Mouse (Mus musculus) retina, adult 2 months (tissue): ENCODE measurements around the gene 1700011M02Rik.
"Not testable (repeated sequence)": the region's sequence is repeated elsewhere in the genome, so short reads cannot be mapped to it uniquely, and the experiment has no call there.

Experiments
- DNase-seq: peaks from one replicate; pipeline ENCODE4 v3.0.0-alpha.2; 2012; ENCODE audit warnings: low read depth, low spot score

The 1700011M02Rik gene

DNA sequence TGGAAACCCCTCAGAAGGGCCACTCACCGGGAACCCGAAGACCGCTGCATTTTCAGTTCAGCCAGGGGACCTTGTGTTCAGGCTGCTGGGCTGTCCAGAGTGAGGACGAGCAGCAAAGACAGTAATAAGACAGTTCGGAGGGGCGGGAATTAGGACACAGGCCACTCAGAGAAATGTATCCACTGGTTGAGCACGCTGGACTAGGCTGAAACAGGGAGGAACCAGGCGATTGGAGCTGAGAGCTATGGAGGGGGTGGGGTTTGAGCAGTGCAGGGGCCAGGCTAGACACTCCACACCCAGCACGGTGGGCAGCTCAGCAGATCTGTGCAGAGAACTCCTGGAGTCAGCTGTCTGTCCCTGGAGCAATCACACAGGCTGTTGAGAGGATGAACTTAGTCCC lies at the start of gene 1700011M02Rik, which contains the start of gene Dmrtc1a:
Gene 1700011M02Rik (plus strand): TSS at position 319 of the 400 bp plus-strand sequence.
Gene Dmrtc1a (minus strand): TSS at position 101 of the 400 bp plus-strand sequence.
- DNase-seq = not testable (repeated sequence)

GRCm38 (mm10) chrX:102867871-102868270 lies 40.8 kb upstream of the 1700011M02Rik start, which contains the start of gene 1700031F05Rik:
TSS of gene 1700031F05Rik (minus strand) at chrX:102867971.
- DNase-seq = no peak

DNA sequence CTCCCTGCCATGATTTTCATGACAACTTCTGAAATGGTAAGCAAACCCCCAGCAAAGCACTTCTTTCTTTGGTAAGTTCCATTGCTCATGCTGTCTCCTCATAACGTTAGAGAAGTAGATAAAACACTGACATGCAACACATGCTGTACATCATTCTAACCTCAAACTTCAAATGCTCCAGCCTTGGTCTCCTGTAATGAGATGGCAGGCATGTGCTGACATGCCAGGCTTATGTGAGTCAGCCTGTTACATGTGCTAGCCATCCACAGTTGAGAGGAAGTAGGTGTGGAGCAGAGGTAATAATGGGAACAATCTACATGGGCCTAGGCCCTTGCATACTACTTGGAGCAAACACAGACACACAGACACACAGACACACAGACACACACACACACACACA lies 6.1 kb downstream of the 1700011M02Rik start:
- DNase-seq = not testable (repeated sequence)

DNA sequence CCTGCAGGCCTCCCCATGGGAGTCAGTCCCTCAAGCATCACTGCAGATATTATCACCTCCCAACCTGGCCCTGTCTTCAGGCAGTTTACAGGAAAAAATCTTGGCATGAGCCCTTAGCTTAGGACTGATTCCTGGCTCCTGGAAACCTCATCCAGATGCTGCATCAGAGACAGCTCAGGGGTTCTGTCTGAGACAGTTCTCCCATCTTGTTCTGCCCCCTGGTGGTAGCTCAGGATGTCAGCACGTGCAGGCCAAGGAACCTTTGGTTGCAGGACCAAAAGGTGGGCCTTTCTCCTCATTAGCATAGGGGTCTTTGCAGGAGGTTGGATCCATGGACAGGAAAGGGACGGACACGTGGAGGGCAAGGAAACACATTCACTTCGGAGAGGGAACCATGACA lies 18.0 kb downstream of the 1700011M02Rik start:
- not testable (repeated sequence) for DNase-seq

GRCm38 (mm10) chrX:102928072-102928471 lies 19.4 kb downstream of the 1700011M02Rik start, which contains the start of gene 1700018G05Rik:
TSS of gene 1700018G05Rik (plus strand) at chrX:102928372.
- DNase-seq = not testable (repeated sequence)

- no peak for DNase-seq
Measured at GRCm38 (mm10) chrX:102932992-102933570, 24.4 kb downstream of the 1700011M02Rik start.

- DNase-seq = no peak
Measured at GRCm38 (mm10) chrX:102933571-102934394, 25.1 kb downstream of the 1700011M02Rik start.

DNA sequence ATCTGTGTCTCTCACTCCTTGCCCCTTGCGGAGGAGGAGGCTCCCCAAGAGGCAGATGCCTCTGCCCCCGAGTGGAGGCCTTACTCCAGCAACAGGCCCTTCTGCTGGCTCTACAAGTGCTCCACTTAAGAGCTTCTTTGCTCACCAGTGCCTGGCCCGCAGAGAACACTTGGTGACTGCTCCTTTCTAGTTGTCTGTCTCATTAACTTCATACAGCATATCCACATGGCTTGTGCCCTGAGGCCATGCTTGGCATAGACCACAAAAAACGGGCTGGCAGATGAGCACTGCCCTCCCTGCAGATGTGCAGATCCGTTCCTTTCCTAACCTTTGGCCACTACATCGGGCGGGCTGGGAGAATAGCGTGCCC lies 25.7 kb downstream of the 1700011M02Rik start:
- no peak for DNase-seq

DNA sequence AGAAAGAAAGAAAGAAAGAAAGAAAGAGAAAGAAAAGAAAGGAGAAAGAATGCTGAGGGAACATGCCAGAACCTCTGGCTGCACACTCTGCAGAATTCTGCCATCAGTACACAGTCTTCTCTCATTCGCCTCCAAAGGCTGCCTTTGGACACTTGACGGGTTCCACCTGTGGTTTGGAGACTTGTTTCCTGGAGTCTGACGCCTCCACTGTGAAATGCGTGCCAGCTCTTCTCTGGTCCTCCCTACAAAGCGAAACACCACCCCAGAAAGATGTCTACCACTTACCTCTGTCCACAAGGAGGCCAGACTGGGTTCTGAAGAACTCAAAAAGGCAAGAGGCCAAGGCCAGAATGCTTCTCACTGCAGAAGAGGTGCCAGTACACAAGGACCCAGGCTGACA lies 28.0 kb downstream of the 1700011M02Rik start:
- no peak for DNase-seq

- DNase-seq = not testable (repeated sequence)
Measured at GRCm38 (mm10) chrX:102950136-102950535, 41.4 kb downstream of the 1700011M02Rik start.

DNA sequence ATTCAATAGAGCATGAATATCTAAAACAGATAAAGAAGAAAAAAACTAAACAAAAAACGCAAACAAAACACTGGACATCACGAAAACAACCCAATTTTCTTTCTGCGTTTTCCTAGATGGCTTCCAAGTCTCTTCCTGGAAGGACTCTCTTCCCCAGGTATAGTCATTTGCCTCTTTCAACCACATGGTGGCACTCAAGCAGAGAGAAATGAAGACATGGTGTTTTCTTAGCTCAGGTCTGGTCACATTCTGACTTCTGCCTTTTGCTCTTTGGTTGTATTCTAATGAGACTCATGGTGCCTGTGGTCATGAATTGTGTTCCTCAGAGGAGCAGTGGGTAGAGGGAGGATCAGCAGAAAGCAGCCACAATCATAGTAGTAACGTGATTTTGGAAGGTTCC lies 50.2 kb downstream of the 1700011M02Rik start:
- no peak for DNase-seq
